In genomic region chr10:68140871-68141270, GRCm38 (mm10) we compare ENCODE assay signal across 14 mouse cellular contexts.
"Had no signal": no experiment of that assay in that cellular context is flagged by ENCODE, and none has a peak within 500 bp of the region (broad histone marks: within the 10 kb centered on the region; RNA-seq: fewer than 3 reads in every experiment).

No protein-coding gene starts in this region.

- H3K36me3 ChIP-seq: liver, embryonic 13.5 days had no signal

- H3K27ac ChIP-seq: kidney, embryonic 15.5 days; left cerebral cortex, adult 2 months; liver, embryonic 13.5 days; stomach, postnatal 0 days had no signal

- H3K27me3 ChIP-seq: kidney, embryonic 15.5 days had no signal

- DNase-seq: kidney, adult 2 months; kidney, postnatal 36 days; layer of hippocampus, postnatal 36 days; liver, embryonic 13.5 days; lung, adult 2 months; midbrain, embryonic 14.5 days; thymus, adult 2 months; thymus, postnatal 14 days; thymus, postnatal 4 days had no signal

- H3K9me3 ChIP-seq: kidney, embryonic 15.5 days; liver, embryonic 13.5 days had no signal

- H3K4me2 ChIP-seq: kidney, embryonic 15.5 days; liver, embryonic 13.5 days; midbrain, embryonic 11.5 days had no signal

- H3K4me3 ChIP-seq: kidney, embryonic 15.5 days; left cerebral cortex, adult 2 months; liver, embryonic 13.5 days had no signal

- ATAC-seq: lung, postnatal 0 days had no signal

- H3K9ac ChIP-seq: kidney, embryonic 15.5 days; liver, embryonic 13.5 days had no signal
